In genomic region chr11:94428091-94428835, GRCm38 (mm10) we compare ENCODE assay signal across 10 mouse cellular contexts. TPM values are rescaled to one million over a fixed set of nuclear protein-coding genes. Genes with fewer than 3 reads are reported as not detected.
DNase-seq lines count a peak whose midpoint lies in the region; ATAC-seq and TF ChIP-seq lines count a peak whose summit lies in the region.
"Had no signal": no experiment of that assay in that cellular context is flagged by ENCODE, and none has a peak within 500 bp of the region (broad histone marks: within the 10 kb centered on the region; RNA-seq: fewer than 3 reads in every experiment).

No protein-coding gene starts in this region.

- TF ChIP-seq CTCF in liver, postnatal 0 days (IDR thresholded peaks at IDR 0.05; ENCODE audit: low read depth), result no peak

- H3K4me2 ChIP-seq in intestine, embryonic 14.5 days (ENCODE audit: low read length), result peak overlapping the region; percentile 20
- no peak overlapping the region for H3K4me2 ChIP-seq in liver, postnatal 0 days (ENCODE audit: low read depth, low read length)

- peak; percentile 85 to 90 for DNase-seq in cerebellum, postnatal 10 days
- DNase-seq in adrenal gland, postnatal 36 days, result peak; percentile 43 to 52
- peak; percentile 69 to 87 for DNase-seq in gastrocnemius, postnatal 4 days (ENCODE audit: low spot score in 2 of 2)
- peak; percentile 95 for DNase-seq in intestine, embryonic 14.5 days (ENCODE audit: low spot score)
- peak; percentile 62 for DNase-seq in liver, postnatal 0 days
- peak; percentile 57 for DNase-seq in retina, postnatal 7 days (ENCODE audit: low read depth, low spot score)

- peaks cover 14% of the 10 kb centered on the region for H3K36me3 ChIP-seq in intestine, embryonic 14.5 days (ENCODE audit: control insufficient read depth, insufficient read depth, low read length)
- no peaks in the 10 kb centered on the region for H3K36me3 ChIP-seq in liver, postnatal 0 days (replicated peaks; ENCODE audit: insufficient read depth, low read length)

- peaks cover 35% of the 10 kb centered on the region for H3K4me1 ChIP-seq in intestine, embryonic 14.5 days (replicated peaks; ENCODE audit: control insufficient read depth, insufficient read depth, low read length)
- peaks cover 5% of the 10 kb centered on the region for H3K4me1 ChIP-seq in liver, postnatal 0 days (ENCODE audit: insufficient read depth)

- no peaks in the 10 kb centered on the region for H3K27me3 ChIP-seq in intestine, embryonic 14.5 days (replicated peaks; ENCODE audit: control insufficient read depth, insufficient read depth, low read length)
- peaks cover 8% of the 10 kb centered on the region; the same call in 1 of the 2 replicates for H3K27me3 ChIP-seq in liver, postnatal 0 days (ENCODE audit: insufficient read depth, low read length)

- no peak overlapping the region for H3K4me3 ChIP-seq in intestine, embryonic 14.5 days (ENCODE audit: low read depth, low read length)
- no peak overlapping the region for H3K4me3 ChIP-seq in liver, postnatal 0 days (ENCODE audit: low read depth, low read length)

- no peak overlapping the region for H3K9ac ChIP-seq in intestine, embryonic 14.5 days (ENCODE audit: low read length)
- H3K9ac ChIP-seq in liver, postnatal 0 days (replicated peaks), result no peak overlapping the region

- H3K27ac ChIP-seq in intestine, embryonic 14.5 days (ENCODE audit: low read depth), result peak overlapping the region; percentile 78
- H3K27ac ChIP-seq in liver, postnatal 0 days (ENCODE audit: low read depth), result no peak overlapping the region

- no peaks in the 10 kb centered on the region for H3K9me3 ChIP-seq in intestine, embryonic 14.5 days (ENCODE audit: control insufficient read depth, low read length)
- H3K9me3 ChIP-seq in liver, postnatal 0 days (ENCODE audit: low read length), result no peaks in the 10 kb centered on the region

- ATAC-seq in cerebellum, adult (ENCODE audit: insufficient number of reproducible peaks, low FRiP score, low TSS enrichment), result no peak
- ATAC-seq in intestine, embryonic 14.5 days (replicated peaks; ENCODE audit: low FRiP score, low TSS enrichment, low read depth), result peak; percentile 88
- no peak for ATAC-seq in liver, postnatal 0 days
- no peak for ATAC-seq in megakaryocyte progenitor cell, adult 5-6 weeks (replicated peaks; ENCODE audit: poor library complexity)

- WGBS in intestine, embryonic 14.5 days, result 14% methylated on average over 4 of the region's 4 CpGs
- 16% methylated on average over 4 of the region's 4 CpGs for WGBS in liver, postnatal 0 days (ENCODE audit: insufficient replicate concordance)

- no peak for TF ChIP-seq EP300 in liver, postnatal 0 days (IDR thresholded peaks at IDR 0.05; ENCODE audit: low read depth)

RNA-seq across cellular contexts. Expression of gene Abcc3, which starts 35.5 kb away (rescaled TPM):
- total RNA-seq in adrenal gland, postnatal 36 days (2021), result 1 to 10 TPM; 3.8 to 7.4 TPM
- 1 to 10 TPM; 2.0 to 2.4 TPM for total RNA-seq in gastrocnemius, postnatal 4 days (2021)
- 1.5 and 2.1 TPM in 2 replicates for polyA plus RNA-seq in intestine, embryonic 14.5 days (2014; fragmentation: Nextera tagmentation; extraction: Ambion mirVana)
- polyA plus RNA-seq in liver, postnatal 0 days (2015; fragmentation: Nextera tagmentation; extraction: Ambion mirVana), result 6.7 and 8.3 TPM in 2 replicates
- 0.07 and 0.56 TPM in 2 replicates for total RNA-seq in megakaryocyte progenitor cell, adult 5-6 weeks (2015)
- 0.17 TPM in 1 of 2 replicates, not detected in the other for total RNA-seq in megakaryocyte progenitor cell, adult 5-6 weeks (2017)

RNA-seq across cellular contexts. Expression of gene Cacna1g, which starts 45.7 kb away (rescaled TPM):
- 1 to 10 TPM in 1 of 2 experiments, under 1 TPM in 1; 0.50 to 1.1 TPM for total RNA-seq in adrenal gland, postnatal 36 days (2021)
- 10 to 100 TPM; 18.7 to 22.7 TPM for total RNA-seq in gastrocnemius, postnatal 4 days (2021)
- polyA plus RNA-seq in intestine, embryonic 14.5 days (2014; fragmentation: Nextera tagmentation; extraction: Ambion mirVana), result 11.1 and 11.5 TPM in 2 replicates
- polyA plus RNA-seq in liver, postnatal 0 days (2015; fragmentation: Nextera tagmentation; extraction: Ambion mirVana), result 0.14 and 0.29 TPM in 2 replicates
- not detected in 2 replicates for total RNA-seq in megakaryocyte progenitor cell, adult 5-6 weeks (2015)
- not detected in 2 replicates for total RNA-seq in megakaryocyte progenitor cell, adult 5-6 weeks (2017)
- total RNA-seq: neutrophil, adult 5-6 weeks had no signal

RNA-seq across cellular contexts. Expression of gene Spata20, which starts 57.7 kb away (rescaled TPM):
- total RNA-seq in adrenal gland, postnatal 36 days (2021), result not detected
- under 1 TPM in 1 of 2 experiments, not detected in 1; 0.29 TPM for total RNA-seq in gastrocnemius, postnatal 4 days (2021)
- polyA plus RNA-seq in intestine, embryonic 14.5 days (2014; fragmentation: Nextera tagmentation; extraction: Ambion mirVana), result 0.08 and 0.24 TPM in 2 replicates
- not detected in 2 replicates for polyA plus RNA-seq in liver, postnatal 0 days (2015; fragmentation: Nextera tagmentation; extraction: Ambion mirVana)
- not detected in 2 replicates for total RNA-seq in megakaryocyte progenitor cell, adult 5-6 weeks (2015)
- not detected in 2 replicates for total RNA-seq in megakaryocyte progenitor cell, adult 5-6 weeks (2017)
- total RNA-seq: neutrophil, adult 5-6 weeks had no signal
- polyA plus RNA-seq: C2C12 had no signal

Comparison
In these comparisons a context has a peak if more than half of its experiments do, and no peak if none do; other contexts are left out.
1. RNA of gene Cacna1g, which starts 45.7 kb away (total RNA-seq): 18.7 to 22.7 TPM in gastrocnemius, postnatal 4 days; 0.50 to 1.1 TPM in adrenal gland, postnatal 36 days and not detected in megakaryocyte progenitor cell, adult 5-6 weeks; every median in the first group is over 4 times any median in the second.
2. Peak in every context shown above with its lines, with median percentiles within 50 percentile points of each other: DNase-seq.